Mouse (Mus musculus) kidney, embryonic 14.5 days (tissue): Measurements from ENCODE around the gene Ythdf2. TPM values are rescaled to one million over a fixed set of nuclear protein-coding genes. Genes with fewer than 3 reads are reported as not detected.

ENCODE experiments used
- ATAC-seq: fragments of 200-750 bp; cut with Nextera tagmentation; 2 replicates; pipeline ENCODE4 v1.8.0; 2017; ENCODE audit warnings: moderate number of reproducible peaks, mild to moderate bottlenecking, moderate TSS enrichment, moderate library complexity; ENCODE audit not compliant: low FRiP score, low TSS enrichment
- H3K27ac ChIP-seq: fragments of 300-500 bp; sonication (generic); 2 replicates; pipeline ENCODE4 v1.5.1; 2014; ENCODE audit warnings: low read depth, mild to moderate bottlenecking, low read length, moderate library complexity, mixed read lengths
- H3K27me3 ChIP-seq: fragments of 300-500 bp; sonication (generic); 2 replicates; pipeline ENCODE4 v1.6.1; 2014; ENCODE audit warnings: mild to moderate bottlenecking, low read length; ENCODE audit not compliant: control insufficient read depth, insufficient read depth
- H3K36me3 ChIP-seq: fragments of 300-500 bp; sonication (generic); 2 replicates; pipeline ENCODE4 v1.6.1; 2014; ENCODE audit warnings: low read length, mixed read lengths; ENCODE audit not compliant: control insufficient read depth, insufficient read depth
- H3K4me1 ChIP-seq: fragments of 300-500 bp; sonication (generic); 2 replicates; pipeline ENCODE4 v1.6.1; 2014; ENCODE audit warnings: low read length, mixed read lengths; ENCODE audit not compliant: control insufficient read depth, insufficient read depth
- H3K4me2 ChIP-seq: fragments of 300-500 bp; sonication (generic); replicated peaks from 2 replicates; pipeline ENCODE4 v1.6.1; 2014; ENCODE audit warnings: low read depth, mild to moderate bottlenecking, low read length
- H3K4me3 ChIP-seq: fragments of 300-500 bp; sonication (generic); 2 replicates; pipeline ENCODE4 v1.5.1; 2014; ENCODE audit warnings: mild to moderate bottlenecking, low read length
- H3K9ac ChIP-seq: fragments of 300-500 bp; sonication (generic); 2 replicates; pipeline ENCODE4 v1.6.1; 2014; ENCODE audit warnings: low read depth, mild to moderate bottlenecking, low read length, moderate library complexity
- H3K9me3 ChIP-seq: fragments of 300-500 bp; sonication (generic); 2 replicates; pipeline ENCODE4 v1.6.1; 2016; ENCODE audit warnings: low read length; ENCODE audit not compliant: control insufficient read depth
- WGBS: fragments of 180-500 bp; shearing (Covaris S2); extraction: QIAGEN DNeasy Blood & Tissue Kit; methylation state at CpG from one replicate; pipeline ENCODE4 v1.1.7; 2014; 5-methylcytosine and 5-hydroxymethylcytosine counted together
- polyA plus RNA-seq: library from polyadenylated mRNA; unstranded; fragments of >200 nt; fragmentation: Nextera tagmentation; extraction: Ambion mirVana; gene quantifications from 2 replicates; pipeline ENCODE4 v1.2.1, GENCODE M21; 2014

The Ythdf2 gene
- polyA plus RNA-seq = 104 and 133 TPM in 2 replicates

DNA sequence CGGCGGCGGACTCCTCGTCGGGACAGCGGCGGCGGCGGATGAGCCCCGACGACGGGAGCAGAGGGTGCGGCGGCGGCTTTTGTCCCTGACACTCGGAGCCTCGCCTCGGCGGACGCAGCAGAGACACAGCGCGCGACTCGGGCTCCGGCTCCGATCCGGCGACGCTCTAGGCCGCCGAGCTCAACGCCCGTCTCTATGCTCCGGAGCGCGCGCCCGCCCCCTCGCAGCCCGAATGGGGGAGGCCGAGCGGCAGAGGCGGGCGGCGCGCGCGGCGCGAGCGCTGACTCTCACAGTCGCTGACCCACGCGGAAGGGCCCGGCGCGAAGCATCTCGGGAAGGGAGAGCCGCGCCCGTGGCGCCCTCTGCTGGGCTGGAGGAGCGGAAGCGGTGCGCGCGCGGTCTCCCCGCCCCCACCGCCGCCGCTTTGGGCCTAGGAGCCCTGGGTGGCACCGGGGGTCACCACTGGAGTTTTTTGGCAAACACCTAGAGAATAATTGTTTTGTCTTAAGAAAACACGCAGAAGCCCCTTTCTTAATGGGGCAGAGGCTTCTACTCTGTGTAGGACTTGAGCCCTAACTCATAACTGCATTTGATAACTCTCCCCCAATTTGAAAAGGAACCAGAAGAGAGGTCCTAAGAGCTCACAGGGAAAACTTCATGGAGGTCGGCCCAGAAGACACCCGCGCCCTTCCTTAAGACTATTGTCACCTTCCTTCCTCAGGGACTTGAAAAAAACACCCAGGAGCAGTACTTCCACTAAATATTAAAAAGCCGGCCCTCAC lies at the start of gene Ythdf2:
Gene Ythdf2 (minus strand): TSS at position 351 of the 782 bp plus-strand sequence.
- H3K4me3 ChIP-seq = peak within 1 kb of the TSS; percentile 56
- peak; percentile 98 for ATAC-seq
- H3K9ac ChIP-seq = peak within 1 kb of the TSS; percentile 100
- no peaks in the 10 kb centered on the region for H3K27me3 ChIP-seq
- peak within 1 kb of the TSS; percentile 66 for H3K4me2 ChIP-seq
- 2% methylated on average over 76 of the region's 78 CpGs for WGBS
- peak within 1 kb of the TSS; percentile 93 for H3K27ac ChIP-seq
- peaks cover 29% of the 10 kb centered on the region for H3K36me3 ChIP-seq
- no peaks in the 10 kb centered on the region for H3K9me3 ChIP-seq
- H3K4me1 ChIP-seq = peaks cover 11% of the 10 kb centered on the region; the same call in 1 of the 2 replicates

DNA sequence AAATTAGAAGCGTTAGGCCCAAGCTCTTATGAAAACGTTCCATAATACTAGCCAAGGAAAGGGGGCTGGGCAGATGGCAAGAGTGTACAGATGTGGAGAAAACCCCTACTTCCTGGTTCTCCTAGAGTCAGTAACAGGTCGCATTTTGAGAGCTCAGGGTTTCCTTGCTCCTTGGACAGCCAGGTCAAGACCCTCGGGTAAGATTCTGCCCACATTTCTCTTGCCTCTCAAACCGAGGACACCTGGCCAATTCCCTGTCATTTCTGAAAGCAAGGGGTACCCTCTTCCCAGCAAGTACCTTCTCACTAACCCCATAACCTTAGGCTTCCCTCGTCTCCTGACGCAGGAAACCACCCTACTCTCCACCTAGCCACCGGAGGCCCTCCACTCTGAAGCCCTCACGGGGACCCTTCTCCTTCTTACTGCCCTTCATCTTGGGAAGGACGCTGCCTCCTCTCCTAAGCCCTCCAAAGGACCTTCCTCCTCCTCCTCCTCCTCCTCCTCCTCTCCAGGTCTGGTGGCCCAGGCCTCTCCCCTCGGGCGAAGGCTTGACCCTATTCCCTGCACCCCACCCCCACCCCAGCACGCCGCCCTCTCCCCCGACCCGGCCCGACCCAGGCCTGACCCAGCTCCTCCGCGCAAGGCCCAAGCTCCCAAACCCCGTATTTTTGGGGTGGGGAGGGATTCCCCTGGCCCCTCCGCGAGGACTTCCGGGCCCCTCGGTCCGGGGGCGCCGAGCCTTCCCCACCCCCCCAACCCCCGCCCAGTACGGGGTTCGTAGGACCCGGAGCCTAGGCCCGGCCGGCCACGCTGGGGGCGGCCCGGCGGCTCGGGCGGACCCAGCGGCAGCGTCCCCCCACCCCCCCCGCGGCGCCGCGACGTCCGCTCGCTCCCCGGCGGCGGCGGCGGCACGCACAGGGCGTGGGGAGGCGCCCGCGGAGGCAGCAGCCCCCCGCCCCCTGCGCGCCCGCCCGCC lies 48.6 kb upstream of the Ythdf2 start:
- Histone ChIP-seq H3K4me2 (peak overlapping the region; percentile 88), H3K36me3 (peaks cover 2% of the 10 kb centered on the region; the same call in 1 of the 2 replicates), H3K27me3 (no peaks in the 10 kb centered on the region), H3K27ac (peak overlapping the region; percentile 96), H3K4me1 (peaks cover 10% of the 10 kb centered on the region), H3K9ac (peak overlapping the region; percentile 98), H3K4me3 (peak overlapping the region; percentile 83), H3K9me3 (no peaks in the 10 kb centered on the region)
- peak; percentile 87 for ATAC-seq
- WGBS = 3% methylated on average over 22 of the region's 64 CpGs

DNA sequence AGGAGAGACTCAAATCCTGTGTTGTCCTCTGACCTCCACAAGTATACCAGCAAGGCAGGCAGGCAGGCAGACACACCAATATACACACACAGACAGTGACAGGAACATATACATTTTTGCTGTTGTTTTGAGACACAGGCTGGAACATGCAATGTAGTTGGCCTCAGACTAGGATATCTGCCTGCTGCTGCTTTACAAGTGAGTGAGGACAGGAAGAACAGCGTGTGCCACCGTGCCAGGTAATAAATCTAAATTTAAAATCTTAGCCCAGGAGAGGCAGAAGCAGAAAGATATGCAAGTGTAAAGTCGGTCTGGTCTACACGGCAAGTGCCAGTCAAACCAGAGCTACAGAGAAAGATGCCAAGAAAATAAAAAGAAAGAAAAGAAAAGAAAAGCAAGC lies 47.1 kb upstream of the Ythdf2 start:
- no peak for ATAC-seq
- no peak overlapping the region for H3K9ac ChIP-seq
- no peaks in the 10 kb centered on the region for H3K9me3 ChIP-seq
- H3K4me3 ChIP-seq = no peak overlapping the region
- H3K36me3 ChIP-seq = peaks cover 2% of the 10 kb centered on the region; the same call in 1 of the 2 replicates
- peaks cover 10% of the 10 kb centered on the region for H3K4me1 ChIP-seq
- H3K27me3 ChIP-seq = no peaks in the 10 kb centered on the region
- H3K27ac ChIP-seq = no peak overlapping the region
- peak overlapping the region; percentile 88 for H3K4me2 ChIP-seq
- 65% methylated on average over 4 of the region's 4 CpGs for WGBS

DNA sequence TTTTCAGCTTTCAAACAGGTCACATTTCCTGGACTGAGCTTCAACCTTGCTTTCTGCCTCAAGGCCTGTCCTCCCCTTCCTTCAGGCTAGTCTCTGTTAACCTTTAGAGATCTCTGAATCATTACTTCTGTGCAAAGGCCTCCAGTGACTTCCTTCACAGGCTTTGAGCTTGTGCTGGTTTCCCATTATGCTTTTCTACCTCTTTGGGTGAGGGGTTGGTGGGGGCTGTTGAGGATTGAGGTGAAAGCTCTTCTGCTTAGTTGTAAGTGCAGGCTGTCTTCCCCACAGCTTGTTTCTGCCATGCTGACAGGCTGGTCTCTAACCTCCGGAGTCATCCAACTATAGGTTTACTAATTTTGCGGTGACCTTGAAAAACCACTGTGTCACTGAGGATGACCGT lies 44.3 kb upstream of the Ythdf2 start:
- H3K4me2 ChIP-seq = no peak overlapping the region
- no peak overlapping the region for H3K27ac ChIP-seq
- no peaks in the 10 kb centered on the region for H3K27me3 ChIP-seq
- ATAC-seq = no peak
- WGBS = 95% methylated on average over 3 of the region's 3 CpGs
- no peak overlapping the region for H3K9ac ChIP-seq
- peaks cover 4% of the 10 kb centered on the region; the same call in 1 of the 2 replicates for H3K36me3 ChIP-seq
- no peak overlapping the region for H3K4me3 ChIP-seq
- no peaks in the 10 kb centered on the region for H3K9me3 ChIP-seq
- peaks cover 7% of the 10 kb centered on the region for H3K4me1 ChIP-seq

DNA sequence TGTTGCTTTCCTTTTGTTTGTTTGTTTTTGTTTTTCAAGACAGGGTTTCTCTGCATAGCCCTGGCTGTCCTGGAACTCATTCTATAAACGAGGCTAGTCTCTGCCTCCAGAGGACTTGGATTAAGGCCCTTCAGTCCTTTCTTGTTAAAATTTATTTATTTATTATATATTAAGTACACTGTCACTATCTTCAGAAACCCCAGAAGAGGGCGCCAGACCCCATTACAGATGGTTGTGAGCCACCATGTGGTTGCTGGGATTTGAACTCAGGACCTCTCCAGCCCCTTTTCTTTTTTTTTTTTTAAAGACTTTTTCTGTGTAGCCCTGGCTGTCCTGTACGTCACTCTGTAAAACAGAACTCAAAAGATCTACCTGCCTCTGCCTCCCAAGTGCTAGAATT lies 42.9 kb upstream of the Ythdf2 start:
- WGBS = 81% methylated on average over 3 of the region's 3 CpGs
- Histone ChIP-seq H3K27me3 (no peaks in the 10 kb centered on the region), H3K4me3 (no peak overlapping the region), H3K9me3 (no peaks in the 10 kb centered on the region), H3K36me3 (peaks cover 18% of the 10 kb centered on the region), H3K4me2 (no peak overlapping the region), H3K27ac (no peak overlapping the region), H3K9ac (no peak overlapping the region), H3K4me1 (peaks cover 6% of the 10 kb centered on the region)
- no peak for ATAC-seq

DNA sequence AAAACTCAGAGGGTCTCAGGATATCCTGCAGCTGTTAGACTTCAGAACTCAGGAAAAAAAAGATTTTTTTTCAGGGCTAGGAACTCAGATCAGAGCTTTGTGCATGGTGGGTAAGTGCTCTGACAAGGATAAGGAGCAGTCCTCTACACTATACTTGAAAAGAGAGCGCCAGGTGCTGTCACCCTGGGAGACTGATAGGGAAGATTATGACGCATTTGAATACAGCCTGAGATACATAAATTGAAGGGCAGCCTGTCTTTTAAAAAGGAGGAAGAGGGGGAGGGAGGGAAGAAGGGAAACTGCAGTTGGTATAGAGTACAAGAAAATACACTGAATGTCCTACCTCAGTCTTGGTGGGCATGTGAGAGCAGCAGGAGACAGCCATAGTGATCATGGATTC lies 41.5 kb upstream of the Ythdf2 start:
- Histone ChIP-seq H3K27ac (0 out of 2 replicates have a peak overlapping the region, but pooled peaks have one; percentile 7), H3K4me3 (no peak overlapping the region), H3K4me1 (no peaks in the 10 kb centered on the region), H3K27me3 (no peaks in the 10 kb centered on the region), H3K9me3 (no peaks in the 10 kb centered on the region), H3K4me2 (no peak overlapping the region), H3K36me3 (peaks cover 28% of the 10 kb centered on the region), H3K9ac (no peak overlapping the region)
- no peak for ATAC-seq
- 87% methylated on average over 2 of the region's 2 CpGs for WGBS

DNA sequence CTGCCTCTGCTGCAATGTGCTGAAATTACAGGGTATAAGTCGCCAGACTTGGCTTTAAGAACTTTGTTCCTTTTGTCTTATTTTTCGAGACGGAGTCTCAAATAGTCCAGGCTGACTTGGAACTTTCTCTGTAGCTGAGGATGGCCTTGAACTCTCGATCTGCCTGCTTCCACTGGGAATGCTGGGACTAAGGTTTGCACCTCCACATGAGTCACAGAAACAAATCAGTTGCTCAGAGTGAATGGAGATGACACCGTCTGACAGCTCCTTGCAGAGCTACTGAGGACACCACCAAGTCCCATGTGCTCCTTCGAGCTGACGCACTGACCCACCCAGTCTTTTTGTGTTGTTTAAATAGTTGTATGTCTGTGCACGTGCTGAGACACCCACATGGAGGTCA lies 41.0 kb upstream of the Ythdf2 start:
- H3K9ac ChIP-seq = no peak overlapping the region
- H3K4me1 ChIP-seq = no peaks in the 10 kb centered on the region
- H3K36me3 ChIP-seq = peaks cover 32% of the 10 kb centered on the region
- WGBS = 90% methylated on average over 8 of the region's 8 CpGs
- no peaks in the 10 kb centered on the region for H3K27me3 ChIP-seq
- H3K9me3 ChIP-seq = no peaks in the 10 kb centered on the region
- no peak overlapping the region for H3K4me3 ChIP-seq
- no peak overlapping the region for H3K27ac ChIP-seq
- no peak for ATAC-seq
- no peak overlapping the region for H3K4me2 ChIP-seq

DNA sequence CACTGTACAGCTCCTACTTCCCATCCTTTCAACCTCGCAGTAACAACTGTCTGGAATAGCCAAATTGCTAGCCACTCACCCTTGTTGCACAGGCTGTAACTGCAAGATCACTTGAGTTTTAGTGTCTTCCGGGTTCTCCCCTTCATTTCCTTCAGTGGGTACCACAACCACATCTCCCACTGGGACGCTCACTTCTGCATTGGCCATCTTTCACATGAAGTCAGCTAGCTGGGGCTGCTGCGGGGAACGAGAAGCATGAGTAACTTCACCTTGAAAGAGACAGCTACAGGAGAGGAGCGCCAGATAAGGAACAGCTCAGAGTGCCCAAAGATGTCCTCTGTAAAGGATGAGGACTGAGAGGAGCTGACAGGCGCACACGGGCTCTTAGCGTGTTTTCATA lies 39.5 kb upstream of the Ythdf2 start:
- H3K9me3 ChIP-seq = no peaks in the 10 kb centered on the region
- 76% methylated on average over 9 of the region's 9 CpGs for WGBS
- H3K9ac ChIP-seq = no peak overlapping the region
- ATAC-seq = no peak
- no peak overlapping the region for H3K4me3 ChIP-seq
- no peak overlapping the region for H3K4me2 ChIP-seq
- H3K27ac ChIP-seq = no peak overlapping the region
- no peaks in the 10 kb centered on the region for H3K4me1 ChIP-seq
- H3K36me3 ChIP-seq = peaks cover 40% of the 10 kb centered on the region
- H3K27me3 ChIP-seq = no peaks in the 10 kb centered on the region
